Mouse (Mus musculus): ENCODE measurements around the gene Timm50. TPM values are rescaled to one million over a fixed set of nuclear protein-coding genes. Genes with fewer than 3 reads are reported as not detected.
A peak's percentile ranks its signal among the peaks of the same experiment; 100 is the strongest.

Gene Timm50
- polyA plus RNA-seq, 1 experiment from 2014 or later, result 189 TPM

DNA sequence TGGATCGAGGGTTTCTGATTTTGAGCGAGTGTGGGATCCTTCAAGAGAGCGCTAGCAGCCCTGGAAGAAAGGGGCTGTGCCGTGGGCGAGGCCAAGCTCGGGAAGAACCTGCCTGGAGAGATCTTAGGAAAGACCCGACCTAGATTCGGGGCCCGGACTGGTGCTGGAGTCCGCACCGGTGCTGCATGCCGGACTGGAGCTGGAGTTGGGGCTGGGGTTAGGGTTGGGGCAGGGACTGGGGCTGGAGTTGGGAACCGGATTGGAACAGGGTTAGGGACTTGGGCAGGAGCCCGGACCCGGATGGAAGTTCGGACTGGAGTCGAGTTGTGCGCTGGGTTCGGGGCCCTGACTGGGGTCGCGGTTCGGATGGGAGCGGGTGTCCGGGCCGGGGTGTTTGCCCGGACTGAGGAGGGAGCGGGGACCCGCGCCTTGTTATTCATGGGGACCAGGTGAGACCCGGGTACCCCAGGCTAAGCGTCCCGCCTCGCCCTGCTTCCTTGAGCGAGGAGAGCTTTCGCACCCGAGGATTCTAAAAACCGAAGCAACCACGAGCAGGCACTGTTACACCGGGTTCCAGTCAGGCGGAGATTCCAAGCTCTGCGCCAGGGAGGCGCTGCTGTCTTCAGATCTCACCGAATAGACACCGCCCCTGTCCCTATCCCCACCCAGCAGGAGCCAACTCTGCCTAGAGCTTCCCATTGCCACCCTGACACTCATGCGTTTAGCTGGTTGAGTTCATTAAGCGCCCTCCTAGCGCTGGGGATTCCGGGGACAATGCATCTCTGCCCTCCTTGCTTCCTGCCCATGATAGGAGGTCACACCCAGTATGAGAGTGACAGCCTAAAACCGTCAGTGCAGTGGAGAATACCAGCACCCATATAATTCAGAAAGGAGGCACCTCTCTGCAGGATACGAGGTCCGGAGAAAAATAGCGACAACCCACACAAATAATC, 21.0 kb downstream of the Timm50 start, which contains the start of gene Selenov:
Gene Selenov (minus strand): TSS at position 549 of the 953 bp plus-strand sequence.
- Histone ChIP-seq H3K4me1 (replicated peaks; ENCODE audit: control insufficient read depth, insufficient read depth, low read length) (no peaks in the 10 kb centered on the region; the same call in 1 of the 2 replicates), H3K9me3 (ENCODE audit: control insufficient read depth, low read length) (no peaks in the 10 kb centered on the region), H3K4me3 (ENCODE audit: low read depth, low read length) (peak within 1 kb of the TSS; percentile 24), H3K36me3 (ENCODE audit: control insufficient read depth, insufficient read depth, low read length) (no peaks in the 10 kb centered on the region), H3K9ac (ENCODE audit: low read depth, low read length) (peak within 1 kb of the TSS; percentile 24; the same call in 1 of the 2 replicates), H3K4me2 (replicated peaks; ENCODE audit: low read depth, low read length) (peak within 1 kb of the TSS; percentile 41), H3K27ac (ENCODE audit: low read depth, low read length) (no peak within 1 kb of the TSS), H3K27me3 (ENCODE audit: control insufficient read depth, insufficient read depth, low read length) (peaks cover 26% of the 10 kb centered on the region)
- WGBS, result under 1% methylated on average over 50 of the region's 52 CpGs
- ATAC-seq (ENCODE audit: low FRiP score) (peak; percentile 41; the same call in 1 of the 2 replicates), DNase-seq (ENCODE audit: low spot score) (peak; percentile 65)

DNA sequence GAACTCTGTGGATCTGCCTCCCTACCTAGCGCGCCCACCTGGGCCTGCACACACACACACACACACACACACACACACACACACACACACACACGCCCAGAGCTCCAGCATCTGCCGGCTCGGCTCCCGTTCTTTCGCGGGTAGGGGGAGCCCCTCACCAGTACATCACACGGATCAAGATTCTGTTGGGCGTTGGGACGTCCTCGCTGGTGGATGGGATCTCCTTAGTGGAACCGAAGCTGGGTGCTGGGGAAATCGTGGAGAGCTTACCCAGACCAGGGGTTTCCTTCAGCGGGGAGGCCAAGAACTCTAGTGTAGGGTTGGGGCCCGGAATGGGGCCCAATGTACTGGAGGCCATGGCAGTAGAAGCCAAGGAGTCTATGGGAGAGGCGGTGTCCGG, 21.7 kb downstream of the Timm50 start:
- DNase-seq (ENCODE audit: low spot score), result peak; percentile 55
- 1% methylated on average over 18 of the region's 18 CpGs for WGBS
- Histone ChIP-seq H3K4me3 (ENCODE audit: low read depth, low read length) (peak overlapping the region; percentile 24; the same call in 1 of the 2 replicates), H3K27ac (ENCODE audit: low read depth, low read length) (no peak overlapping the region), H3K4me1 (replicated peaks; ENCODE audit: control insufficient read depth, insufficient read depth, low read length) (no peaks in the 10 kb centered on the region; the same call in 1 of the 2 replicates), H3K27me3 (ENCODE audit: control insufficient read depth, insufficient read depth, low read length) (peaks cover 21% of the 10 kb centered on the region), H3K9me3 (ENCODE audit: control insufficient read depth, low read length) (no peaks in the 10 kb centered on the region), H3K36me3 (ENCODE audit: control insufficient read depth, insufficient read depth, low read length) (no peaks in the 10 kb centered on the region), H3K4me2 (replicated peaks; ENCODE audit: low read depth, low read length) (peak overlapping the region; percentile 41), H3K9ac (ENCODE audit: low read depth, low read length) (no peak overlapping the region)
- ATAC-seq (ENCODE audit: low FRiP score), result peak; percentile 19

DNA sequence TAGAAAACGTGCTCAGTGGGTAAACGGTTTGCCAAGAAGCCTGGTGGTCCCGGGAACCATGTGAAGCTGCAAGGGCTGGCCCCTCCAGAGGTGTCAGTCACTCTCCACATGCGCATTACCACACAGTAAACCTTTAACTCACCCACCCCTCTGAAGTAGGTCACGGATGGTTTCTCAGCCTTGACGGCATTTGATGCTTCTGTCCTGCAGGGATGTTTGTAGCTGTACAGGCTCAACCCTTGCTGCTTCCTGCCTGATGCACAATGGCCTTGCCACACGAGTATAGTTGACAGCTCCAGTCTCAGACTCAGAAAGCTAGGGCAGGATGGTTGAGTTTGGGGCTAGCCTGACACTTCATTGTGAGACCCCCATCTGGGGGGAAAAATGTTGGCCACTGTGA, 31.2 kb downstream of the Timm50 start:
- Histone ChIP-seq H3K36me3 (ENCODE audit: control insufficient read depth, insufficient read depth, low read length) (no peaks in the 10 kb centered on the region), H3K4me3 (ENCODE audit: low read depth, low read length) (no peak overlapping the region), H3K27ac (ENCODE audit: low read depth, low read length) (no peak overlapping the region), H3K4me2 (replicated peaks; ENCODE audit: low read depth, low read length) (no peak overlapping the region), H3K4me1 (replicated peaks; ENCODE audit: control insufficient read depth, insufficient read depth, low read length) (peaks cover 3% of the 10 kb centered on the region; the same call in 1 of the 2 replicates), H3K9me3 (ENCODE audit: control insufficient read depth, low read length) (no peaks in the 10 kb centered on the region), H3K9ac (ENCODE audit: low read depth, low read length) (no peak overlapping the region), H3K27me3 (ENCODE audit: control insufficient read depth, insufficient read depth, low read length) (no peaks in the 10 kb centered on the region)
- WGBS, result 78% methylated on average over 7 of the region's 7 CpGs
- ATAC-seq (ENCODE audit: low FRiP score), result no peak
- DNase-seq (ENCODE audit: low spot score), result no peak

DNA sequence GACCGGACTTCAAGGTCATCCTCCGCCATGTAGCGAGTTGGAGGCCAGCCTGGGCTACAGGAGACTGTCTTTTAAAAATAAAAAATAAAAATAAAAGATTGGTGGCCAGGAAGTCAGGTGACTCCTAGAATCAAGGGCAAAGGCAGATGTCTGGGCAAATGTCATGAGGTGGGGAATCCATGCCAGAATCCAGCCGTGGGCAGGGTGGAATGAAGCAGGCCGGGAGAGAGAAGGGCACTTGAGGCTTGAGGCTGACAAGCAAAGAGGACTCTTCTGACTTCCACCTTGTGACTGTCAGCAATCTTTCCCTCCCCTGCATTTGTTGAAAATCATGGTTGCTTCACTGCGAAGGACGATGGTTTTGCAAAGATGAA, 33.6 kb downstream of the Timm50 start:
- H3K27ac ChIP-seq (ENCODE audit: low read depth, low read length), result 0 out of 2 replicates have a peak overlapping the region, but pooled peaks have one; percentile 78

DNA sequence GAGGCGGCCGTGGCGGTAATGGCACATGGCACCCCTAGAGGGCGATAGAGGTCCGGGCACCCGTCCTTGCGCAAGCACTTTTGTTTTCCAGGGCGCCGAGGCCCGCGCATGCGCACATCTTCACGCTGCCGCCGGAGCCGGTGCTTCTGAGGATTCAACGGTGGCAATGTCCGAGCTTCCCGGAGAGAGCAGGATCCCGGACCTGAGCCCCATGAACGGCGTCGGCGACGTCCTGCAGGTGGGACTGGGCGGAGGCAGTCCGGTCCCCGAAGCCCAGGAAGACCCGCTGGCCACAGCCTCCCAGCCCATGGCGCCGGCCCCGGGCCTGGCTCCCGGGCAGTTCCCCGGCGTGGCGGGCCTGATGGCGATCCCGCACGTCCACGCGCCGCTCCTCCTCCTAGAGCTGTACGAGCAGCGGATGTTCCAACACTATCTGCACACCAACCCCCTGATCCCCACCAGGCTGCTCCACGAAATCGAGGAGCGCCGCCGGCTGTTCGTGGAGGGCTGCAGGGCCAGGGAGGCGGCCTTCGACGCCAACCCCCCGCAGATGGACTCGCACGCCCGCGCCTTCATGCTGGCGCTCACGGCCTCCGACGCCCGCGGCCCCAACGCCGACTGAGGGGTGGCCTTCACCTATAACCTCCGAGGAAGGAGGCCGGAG, 34.1 kb downstream of the Timm50 start, which contains the start of gene Eid2b:
Gene Eid2b (plus strand): TSS at position 125 of the 664 bp plus-strand sequence.
- Histone ChIP-seq H3K9me3 (ENCODE audit: control insufficient read depth, low read length) (no peaks in the 10 kb centered on the region), H3K4me1 (replicated peaks; ENCODE audit: control insufficient read depth, insufficient read depth, low read length) (peaks cover 3% of the 10 kb centered on the region; the same call in 1 of the 2 replicates), H3K4me3 (ENCODE audit: low read depth, low read length) (peak within 1 kb of the TSS; percentile 58), H3K9ac (ENCODE audit: low read depth, low read length) (peak within 1 kb of the TSS; percentile 94), H3K27me3 (ENCODE audit: control insufficient read depth, insufficient read depth, low read length) (no peaks in the 10 kb centered on the region), H3K27ac (ENCODE audit: low read depth, low read length) (peak within 1 kb of the TSS; percentile 78; the same call in 1 of the 2 replicates), H3K36me3 (ENCODE audit: control insufficient read depth, insufficient read depth, low read length) (no peaks in the 10 kb centered on the region), H3K4me2 (replicated peaks; ENCODE audit: low read depth, low read length) (peak within 1 kb of the TSS; percentile 81)
- ATAC-seq (ENCODE audit: low FRiP score), result peak; percentile 87
- 3% methylated on average over 64 of the region's 68 CpGs for WGBS
- peak; percentile 98 for DNase-seq (ENCODE audit: low spot score)

More for the DNA sequence above, 33.6 kb downstream of the Timm50 start:
- Histone ChIP-seq H3K9me3 (ENCODE audit: control insufficient read depth, low read length) (no peaks in the 10 kb centered on the region), H3K4me1 (replicated peaks; ENCODE audit: control insufficient read depth, insufficient read depth, low read length) (peaks cover 3% of the 10 kb centered on the region; the same call in 1 of the 2 replicates), H3K4me3 (ENCODE audit: low read depth, low read length) (peak overlapping the region; percentile 58), H3K9ac (ENCODE audit: low read depth, low read length) (peak overlapping the region; percentile 94), H3K4me2 (replicated peaks; ENCODE audit: low read depth, low read length) (peak overlapping the region; percentile 81), H3K36me3 (ENCODE audit: control insufficient read depth, insufficient read depth, low read length) (no peaks in the 10 kb centered on the region), H3K27me3 (ENCODE audit: control insufficient read depth, insufficient read depth, low read length) (no peaks in the 10 kb centered on the region)
- ATAC-seq (ENCODE audit: low FRiP score) (no peak), DNase-seq (ENCODE audit: low spot score) (no peak)
- 91% methylated on average over 7 of the region's 7 CpGs for WGBS

DNA sequence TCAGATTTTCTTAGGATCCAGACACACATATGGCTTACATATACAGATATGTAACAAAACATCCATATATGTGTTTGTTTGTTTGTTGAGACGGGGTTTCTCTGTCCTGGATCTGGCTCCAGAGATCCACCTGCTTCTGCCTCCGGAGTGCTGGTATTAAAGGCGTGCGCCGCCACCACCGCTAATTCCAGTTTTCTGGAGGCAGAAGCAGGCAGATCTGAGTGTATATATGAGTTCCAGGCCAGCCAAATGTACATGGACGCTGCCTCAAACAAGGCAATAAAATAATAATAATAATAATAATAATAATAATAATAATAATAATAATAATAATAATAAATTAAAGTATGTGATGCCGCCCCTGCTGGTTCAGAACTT, 34.6 kb downstream of the Timm50 start:
- ATAC-seq (ENCODE audit: low FRiP score), result peak; percentile 43; the same call in 1 of the 2 replicates
- H3K4me3 ChIP-seq (ENCODE audit: low read depth, low read length), result no peak overlapping the region
- WGBS, result 63% methylated on average over 8 of the region's 8 CpGs
- no peak overlapping the region for H3K9ac ChIP-seq (ENCODE audit: low read depth, low read length)
- no peak for DNase-seq (ENCODE audit: low spot score)
- H3K4me2 ChIP-seq (replicated peaks; ENCODE audit: low read depth, low read length), result no peak overlapping the region
- no peak overlapping the region for H3K27ac ChIP-seq (ENCODE audit: low read depth, low read length)
- H3K4me1 ChIP-seq (replicated peaks; ENCODE audit: control insufficient read depth, insufficient read depth, low read length), result peaks cover 3% of the 10 kb centered on the region; the same call in 1 of the 2 replicates
- H3K36me3 ChIP-seq (ENCODE audit: control insufficient read depth, insufficient read depth, low read length), result 0 out of 2 replicates have a peak, but pooled peaks cover 2% of the 10 kb centered on the region
- H3K27me3 ChIP-seq (ENCODE audit: control insufficient read depth, insufficient read depth, low read length), result no peaks in the 10 kb centered on the region
- no peaks in the 10 kb centered on the region for H3K9me3 ChIP-seq (ENCODE audit: control insufficient read depth, low read length)

DNA sequence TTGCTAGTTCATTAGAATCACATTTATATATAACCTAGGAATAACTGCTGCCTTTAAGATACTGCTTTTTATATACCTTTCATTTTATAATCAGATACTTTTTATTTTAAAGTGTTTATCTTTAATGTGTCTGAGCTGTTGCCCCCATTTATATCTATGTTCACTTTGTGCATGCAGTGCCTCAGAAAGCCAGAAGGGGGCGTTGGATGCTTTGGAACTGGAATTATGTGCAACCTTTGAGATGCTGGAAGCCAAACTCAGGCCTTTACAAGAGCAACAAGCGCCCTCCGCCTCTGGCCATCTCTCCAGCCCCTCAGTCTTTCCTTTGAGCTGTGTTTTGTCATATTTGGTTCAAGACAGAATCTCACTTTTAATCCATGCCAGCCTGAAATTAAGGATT, 40.1 kb downstream of the Timm50 start:
- Histone ChIP-seq H3K27ac (ENCODE audit: low read depth, low read length) (no peak overlapping the region), H3K9ac (ENCODE audit: low read depth, low read length) (no peak overlapping the region), H3K36me3 (ENCODE audit: control insufficient read depth, insufficient read depth, low read length) (peaks cover 5% of the 10 kb centered on the region; the same call in 1 of the 2 replicates), H3K9me3 (ENCODE audit: control insufficient read depth, low read length) (no peaks in the 10 kb centered on the region), H3K27me3 (ENCODE audit: control insufficient read depth, insufficient read depth, low read length) (no peaks in the 10 kb centered on the region), H3K4me2 (replicated peaks; ENCODE audit: low read depth, low read length) (no peak overlapping the region), H3K4me3 (ENCODE audit: low read depth, low read length) (no peak overlapping the region), H3K4me1 (replicated peaks; ENCODE audit: control insufficient read depth, insufficient read depth, low read length) (no peaks in the 10 kb centered on the region)
- WGBS, result 72% methylated on average over 3 of the region's 3 CpGs
- DNase-seq (ENCODE audit: low spot score) (no peak), ATAC-seq (ENCODE audit: low FRiP score) (no peak)

DNA sequence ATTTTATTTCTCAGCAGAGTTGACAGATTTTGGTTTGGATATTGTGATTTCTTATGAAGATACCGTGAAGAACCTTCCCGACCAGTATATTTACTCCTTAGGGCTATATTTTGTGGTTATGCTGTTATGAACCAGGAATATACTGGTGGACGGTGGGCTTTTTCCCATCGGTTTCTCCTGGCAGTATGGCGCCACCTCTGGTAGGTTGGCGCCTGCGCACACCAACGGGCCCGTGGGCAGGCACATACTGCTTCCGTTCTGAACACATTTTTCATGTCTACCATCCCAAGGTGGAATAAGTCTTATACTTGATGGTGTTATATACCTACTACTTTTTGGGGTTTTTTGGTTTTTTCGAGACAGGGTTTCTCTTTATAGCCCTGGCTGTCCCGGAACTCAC, 42.5 kb downstream of the Timm50 start:
- peak overlapping the region; percentile 74; the same call in 1 of the 2 replicates for H3K4me3 ChIP-seq (ENCODE audit: low read depth, low read length)

More for the DNA sequence above, 42.5 kb downstream of the Timm50 start:
- H3K9ac ChIP-seq (ENCODE audit: low read depth, low read length), result no peak overlapping the region
- no peaks in the 10 kb centered on the region for H3K4me1 ChIP-seq (replicated peaks; ENCODE audit: control insufficient read depth, insufficient read depth, low read length)
- peaks cover 5% of the 10 kb centered on the region; the same call in 1 of the 2 replicates for H3K36me3 ChIP-seq (ENCODE audit: control insufficient read depth, insufficient read depth, low read length)
- H3K9me3 ChIP-seq (ENCODE audit: control insufficient read depth, low read length), result no peaks in the 10 kb centered on the region
- H3K27me3 ChIP-seq (ENCODE audit: control insufficient read depth, insufficient read depth, low read length), result no peaks in the 10 kb centered on the region
- H3K27ac ChIP-seq (ENCODE audit: low read depth, low read length), result no peak overlapping the region
- no peak for ATAC-seq (ENCODE audit: low FRiP score)
- no peak overlapping the region; the same call in 1 of the 2 replicates for H3K4me2 ChIP-seq (replicated peaks; ENCODE audit: low read depth, low read length)
- WGBS, result 94% methylated on average over 12 of the region's 12 CpGs
- DNase-seq (ENCODE audit: low spot score), result peak; percentile 44

Measured in hindbrain, embryonic 11.5 days (tissue).